In genomic region chr13:91171205-91171604, GRCm38 (mm10) we compare ENCODE assay signal across 17 mouse cellular contexts. TPM values are rescaled to one million over a fixed set of nuclear protein-coding genes. Genes with fewer than 3 reads are reported as not detected.
A peak's percentile ranks its signal among the peaks of the same experiment; 100 is the strongest.
DNase-seq lines count a peak whose midpoint lies in the region; ATAC-seq and TF ChIP-seq lines count a peak whose summit lies in the region.
"Had no signal": no experiment of that assay in that cellular context is flagged by ENCODE, and none has a peak within 500 bp of the region (broad histone marks: within the 10 kb centered on the region; RNA-seq: fewer than 3 reads in every experiment).

No protein-coding gene starts in this region.

- H3K27me3 ChIP-seq in forebrain, embryonic 15.5 days, result no peaks in the 10 kb centered on the region
- H3K27me3 ChIP-seq in forebrain, embryonic 11.5 days (ENCODE audit: control insufficient read depth, insufficient read depth, low read length), result no peaks in the 10 kb centered on the region
- H3K27me3 ChIP-seq in kidney, adult 2 months (replicated peaks; ENCODE audit: control insufficient read depth, insufficient read depth, low read length), result no peaks in the 10 kb centered on the region
- no peaks in the 10 kb centered on the region for H3K27me3 ChIP-seq in forebrain, postnatal 0 days (ENCODE audit: insufficient read depth, low read length)
- H3K27me3 ChIP-seq: embryonic facial prominence, embryonic 13.5 days; limb, embryonic 15.5 days; Patski had no signal

- H3K27ac ChIP-seq in forebrain, embryonic 15.5 days (replicated peaks), result no peak overlapping the region
- no peak overlapping the region for H3K27ac ChIP-seq in forebrain, embryonic 11.5 days (ENCODE audit: low read depth, low read length)
- no peak overlapping the region for H3K27ac ChIP-seq in kidney, adult 2 months (ENCODE audit: insufficient read depth, low read depth, low read length)
- no peak overlapping the region for H3K27ac ChIP-seq in forebrain, postnatal 0 days (ENCODE audit: low read depth, low read length)
- H3K27ac ChIP-seq: embryonic facial prominence, embryonic 13.5 days; limb, embryonic 15.5 days had no signal

- no peaks in the 10 kb centered on the region for H3K9me3 ChIP-seq in forebrain, embryonic 15.5 days
- no peaks in the 10 kb centered on the region for H3K9me3 ChIP-seq in forebrain, embryonic 11.5 days (ENCODE audit: control insufficient read depth, low read length)
- H3K9me3 ChIP-seq in forebrain, postnatal 0 days (ENCODE audit: low read length), result no peaks in the 10 kb centered on the region
- H3K9me3 ChIP-seq: embryonic facial prominence, embryonic 13.5 days; limb, embryonic 15.5 days had no signal

- WGBS in forebrain, embryonic 15.5 days, result 65% methylated on average over 5 of the region's 5 CpGs
- 87% methylated on average over 5 of the region's 5 CpGs for whole genome bisulfite sequencing in forebrain, embryonic 11.5 days
- WGBS in kidney, adult 2 months, result 69% methylated on average over 5 of the region's 5 CpGs
- 49% methylated on average over 5 of the region's 5 CpGs for WGBS in forebrain, postnatal 0 days

- peak; percentile 65; the same call in 1 of the 2 replicates for ATAC-seq in forebrain, embryonic 15.5 days (replicated peaks)
- ATAC-seq in forebrain, embryonic 11.5 days (replicated peaks; ENCODE audit: low FRiP score), result no peak
- no peak for ATAC-seq in forebrain, postnatal 0 days
- ATAC-seq: activated CD4-positive, CD25-positive, alpha-beta regulatory T cell, adult 4 months; Patski had no signal

- no peak for DNase-seq in forebrain, embryonic 11.5 days (ENCODE audit: low spot score)
- peak; percentile 11 for DNase-seq in kidney, adult 2 months
- no peak for DNase-seq in kidney, postnatal 10 days
- peak; percentile 24 for DNase-seq in brain, adult 2 months (ENCODE audit: low read depth, low spot score)
- DNase-seq in forebrain, postnatal 0 days, result peak; percentile 22
- DNase-seq in adrenal gland, adult 2 months, result no peak
- DNase-seq: kidney, adult 8-10 months; kidney, postnatal 36 days; lung, adult 18-20 months; lung, postnatal 36 days; spleen, adult 18-20 months; thymus, adult 18-20 months had no signal

- H3K4me1 ChIP-seq in forebrain, embryonic 15.5 days, result peaks cover 8% of the 10 kb centered on the region
- no peaks in the 10 kb centered on the region for H3K4me1 ChIP-seq in forebrain, embryonic 11.5 days (replicated peaks; ENCODE audit: control insufficient read depth, insufficient read depth, low read length)
- H3K4me1 ChIP-seq in kidney, adult 2 months (ENCODE audit: control insufficient read depth, insufficient read depth, low read length), result no peaks in the 10 kb centered on the region
- no peaks in the 10 kb centered on the region for H3K4me1 ChIP-seq in forebrain, postnatal 0 days (ENCODE audit: insufficient read depth)

- no peak overlapping the region for H3K4me2 ChIP-seq in forebrain, embryonic 15.5 days (replicated peaks)
- H3K4me2 ChIP-seq in forebrain, embryonic 11.5 days (ENCODE audit: low read depth, low read length, severe bottlenecking), result no peak overlapping the region
- H3K4me2 ChIP-seq in forebrain, postnatal 0 days (ENCODE audit: low read depth), result no peak overlapping the region
- H3K4me2 ChIP-seq: embryonic facial prominence, embryonic 13.5 days; limb, embryonic 15.5 days had no signal

- no peak overlapping the region for H3K9ac ChIP-seq in forebrain, embryonic 15.5 days (replicated peaks)
- no peak overlapping the region for H3K9ac ChIP-seq in forebrain, embryonic 11.5 days (ENCODE audit: low read length)
- H3K9ac ChIP-seq in forebrain, postnatal 0 days, result no peak overlapping the region
- H3K9ac ChIP-seq: embryonic facial prominence, embryonic 13.5 days; limb, embryonic 15.5 days had no signal

- H3K36me3 ChIP-seq in forebrain, embryonic 15.5 days, result no peaks in the 10 kb centered on the region
- no peaks in the 10 kb centered on the region for H3K36me3 ChIP-seq in forebrain, embryonic 11.5 days (ENCODE audit: control insufficient read depth, insufficient read depth, low read length)
- no peaks in the 10 kb centered on the region for H3K36me3 ChIP-seq in kidney, adult 2 months (ENCODE audit: control insufficient read depth, insufficient read depth, low read length)
- H3K36me3 ChIP-seq in forebrain, postnatal 0 days (ENCODE audit: insufficient read depth), result no peaks in the 10 kb centered on the region
- H3K36me3 ChIP-seq: embryonic facial prominence, embryonic 13.5 days; limb, embryonic 15.5 days had no signal

- no peak overlapping the region for H3K4me3 ChIP-seq in forebrain, embryonic 15.5 days
- H3K4me3 ChIP-seq in forebrain, embryonic 11.5 days (ENCODE audit: low read depth, low read length), result no peak overlapping the region
- H3K4me3 ChIP-seq in kidney, adult 2 months (ENCODE audit: insufficient read depth, low read depth, low read length), result no peak overlapping the region
- H3K4me3 ChIP-seq in forebrain, postnatal 0 days (ENCODE audit: low read depth, low read length), result no peak overlapping the region
- H3K4me3 ChIP-seq: embryonic facial prominence, embryonic 13.5 days; limb, embryonic 15.5 days had no signal

- no peak for TF ChIP-seq CTCF in kidney, adult 2 months (conservative IDR thresholded peaks at IDR 0.05; ENCODE audit: insufficient read depth, insufficient read length, low read depth, low read length)
- no peak for TF ChIP-seq CTCF in forebrain, postnatal 0 days (IDR thresholded peaks at IDR 0.05; ENCODE audit: low read depth)

- no peak for TF ChIP-seq POLR2A in kidney, adult 2 months (IDR thresholded peaks at IDR 0.05; ENCODE audit: low read depth, low read length)

RNA-seq across cellular contexts. Expression of gene Atg10, which starts 52.6 kb away (rescaled TPM):
- polyA plus RNA-seq in forebrain, embryonic 15.5 days (2015; fragmentation: Nextera tagmentation; extraction: Ambion mirVana), result 14.3 and 16.3 TPM in 2 replicates
- polyA plus RNA-seq in forebrain, embryonic 11.5 days (2014; fragmentation: Nextera tagmentation; extraction: Ambion mirVana), result 12.8 and 13.0 TPM in 2 replicates
- polyA plus RNA-seq in kidney, adult 2 months (2012; rRNA removed), result 4.4 and 7.8 TPM in 2 replicates
- 5.2 and 7.5 TPM in 2 replicates for total RNA-seq in forebrain, postnatal 0 days (2014; rRNA removed)
- polyA plus RNA-seq in forebrain, postnatal 0 days (2015; fragmentation: Nextera tagmentation; extraction: Ambion mirVana), result 7.6 and 10.7 TPM in 2 replicates
- 10 to 100 TPM; 17.7 to 20.2 TPM for total RNA-seq in adrenal gland, adult 2 months (2021)
- polyA plus RNA-seq in adrenal gland, adult 2 months (2012; rRNA removed), result 0.37 and 0.52 TPM in 2 replicates

Comparison
In these comparisons a context has a peak if more than half of its experiments do, and no peak if none do; other contexts are left out.
1. DNase-seq: peak in kidney, adult 2 months (single experiment), brain, adult 2 months (single experiment) and forebrain, postnatal 0 days (single experiment); none in forebrain, embryonic 11.5 days (single experiment), kidney, postnatal 10 days (single experiment) and adrenal gland, adult 2 months (single experiment).